Mouse (Mus musculus): ENCODE measurements around the gene Chtf18. TPM values are rescaled to one million over a fixed set of nuclear protein-coding genes. Genes with fewer than 3 reads are reported as not detected.

The Chtf18 gene
- polyA plus RNA-seq, 1 experiment from 2014 or later = 11.8 TPM

Small RNA genes within 50 kb of the gene (microRNA-seq; reads per million reads assigned to microRNA genes)
- not detected for gene Gm25083

Other genes starting within 250 kb of the Chtf18 start
- 0.06 and 0.20 TPM in 2 replicates for gene Sstr5, start 230.1 kb downstream of the Chtf18 start, polyA plus RNA-seq (2015; fragmentation: Nextera tagmentation; extraction: Ambion mirVana)
- 0.73 and 1.5 TPM in 2 replicates for gene Sox8, start 156.7 kb downstream of the Chtf18 start, polyA plus RNA-seq (2015; fragmentation: Nextera tagmentation; extraction: Ambion mirVana)
- 33.0 and 34.7 TPM in 2 replicates for gene Lmf1, start 148.3 kb downstream of the Chtf18 start, polyA plus RNA-seq (2015; fragmentation: Nextera tagmentation; extraction: Ambion mirVana)
- 1.0 and 2.0 TPM in 2 replicates for gene Gng13, start 10.2 kb downstream of the Chtf18 start, polyA plus RNA-seq (2015; fragmentation: Nextera tagmentation; extraction: Ambion mirVana)
- 10.7 and 15.3 TPM in 2 replicates for gene Rpusd1, start 251 bp upstream of the Chtf18 start, polyA plus RNA-seq (2015; fragmentation: Nextera tagmentation; extraction: Ambion mirVana)
- gene Mslnl, start 8.6 kb upstream of the Chtf18 start, polyA plus RNA-seq (2015; fragmentation: Nextera tagmentation; extraction: Ambion mirVana) = 0.13 TPM in 1 of 2 replicates, not detected in the other
- gene Msln, start 27.0 kb upstream of the Chtf18 start, polyA plus RNA-seq (2015; fragmentation: Nextera tagmentation; extraction: Ambion mirVana) = 38.7 and 42.7 TPM in 2 replicates
- gene Narfl, start 46.4 kb upstream of the Chtf18 start, polyA plus RNA-seq (2015; fragmentation: Nextera tagmentation; extraction: Ambion mirVana) = 31.5 and 32.4 TPM in 2 replicates
- 44.7 and 57.1 TPM in 2 replicates for gene Haghl, start 58.3 kb upstream of the Chtf18 start, polyA plus RNA-seq (2015; fragmentation: Nextera tagmentation; extraction: Ambion mirVana)
- 0.13 and 0.23 TPM in 2 replicates for gene Ccdc78, start 59.2 kb upstream of the Chtf18 start, polyA plus RNA-seq (2015; fragmentation: Nextera tagmentation; extraction: Ambion mirVana)
- 56.8 and 70.2 TPM in 2 replicates for gene Fam173a, start 65.5 kb upstream of the Chtf18 start, polyA plus RNA-seq (2015; fragmentation: Nextera tagmentation; extraction: Ambion mirVana)
- 0.50 TPM in 1 of 2 replicates, not detected in the other for gene AC134908.4, start 68.2 kb upstream of the Chtf18 start, polyA plus RNA-seq (2015; fragmentation: Nextera tagmentation; extraction: Ambion mirVana)
- gene Metrn, start 69.7 kb upstream of the Chtf18 start, polyA plus RNA-seq (2015; fragmentation: Nextera tagmentation; extraction: Ambion mirVana) = 21.2 and 29.2 TPM in 2 replicates
- 0.78 and 1.2 TPM in 2 replicates for gene Fbxl16, start 81.7 kb upstream of the Chtf18 start, polyA plus RNA-seq (2015; fragmentation: Nextera tagmentation; extraction: Ambion mirVana)
- gene Wdr24, start 96.2 kb upstream of the Chtf18 start, polyA plus RNA-seq (2015; fragmentation: Nextera tagmentation; extraction: Ambion mirVana) = 12.7 and 19.8 TPM in 2 replicates
- 30.9 and 36.6 TPM in 2 replicates for gene Jmjd8, start 101.4 kb upstream of the Chtf18 start, polyA plus RNA-seq (2015; fragmentation: Nextera tagmentation; extraction: Ambion mirVana)
- 251 and 301 TPM in 2 replicates for gene Stub1, start 106.0 kb upstream of the Chtf18 start, polyA plus RNA-seq (2015; fragmentation: Nextera tagmentation; extraction: Ambion mirVana)
- 1.4 and 1.7 TPM in 2 replicates for gene Rhbdl1, start 109.9 kb upstream of the Chtf18 start, polyA plus RNA-seq (2015; fragmentation: Nextera tagmentation; extraction: Ambion mirVana)
- 1.7 and 3.0 TPM in 2 replicates for gene Gm20683, start 114.3 kb upstream of the Chtf18 start, polyA plus RNA-seq (2015; fragmentation: Nextera tagmentation; extraction: Ambion mirVana)
- 24.2 and 26.1 TPM in 2 replicates for gene Rhot2, start 117.4 kb upstream of the Chtf18 start, polyA plus RNA-seq (2015; fragmentation: Nextera tagmentation; extraction: Ambion mirVana)
- gene Wdr90, start 134.1 kb upstream of the Chtf18 start, polyA plus RNA-seq (2015; fragmentation: Nextera tagmentation; extraction: Ambion mirVana) = 12.1 and 18.5 TPM in 2 replicates
- 176 and 203 TPM in 2 replicates for gene Mcrip2, start 141.3 kb upstream of the Chtf18 start, polyA plus RNA-seq (2015; fragmentation: Nextera tagmentation; extraction: Ambion mirVana)
- 29.3 and 35.1 TPM in 2 replicates for gene Mettl26, start 147.7 kb upstream of the Chtf18 start, polyA plus RNA-seq (2015; fragmentation: Nextera tagmentation; extraction: Ambion mirVana)
- 0.24 and 0.28 TPM in 2 replicates for gene Wfikkn1, start 153.4 kb upstream of the Chtf18 start, polyA plus RNA-seq (2015; fragmentation: Nextera tagmentation; extraction: Ambion mirVana)
- gene Rab40c, start 192.3 kb upstream of the Chtf18 start, polyA plus RNA-seq (2015; fragmentation: Nextera tagmentation; extraction: Ambion mirVana) = 12.1 and 18.0 TPM in 2 replicates
- 52.9 and 63.0 TPM in 2 replicates for gene Pigq, start 217.5 kb upstream of the Chtf18 start, polyA plus RNA-seq (2015; fragmentation: Nextera tagmentation; extraction: Ambion mirVana)
- gene Nhlrc4, start 217.5 kb upstream of the Chtf18 start, polyA plus RNA-seq (2015; fragmentation: Nextera tagmentation; extraction: Ambion mirVana) = 0.08 and 0.16 TPM in 2 replicates
- 0.05 TPM in 1 of 2 replicates, not detected in the other for gene A930017K11Rik, start 225.1 kb upstream of the Chtf18 start, polyA plus RNA-seq (2015; fragmentation: Nextera tagmentation; extraction: Ambion mirVana)

Data from heart, embryonic 15.5 days (tissue).